Mouse (Mus musculus): ENCODE results near the gene Zfc3h1. TPM values are rescaled to one million over a fixed set of nuclear protein-coding genes. Genes with fewer than 3 reads are reported as not detected.

Zfc3h1 gene
- 5.1 and 7.9 TPM in 2 replicates for polyA plus RNA-seq (2012)

DNA sequence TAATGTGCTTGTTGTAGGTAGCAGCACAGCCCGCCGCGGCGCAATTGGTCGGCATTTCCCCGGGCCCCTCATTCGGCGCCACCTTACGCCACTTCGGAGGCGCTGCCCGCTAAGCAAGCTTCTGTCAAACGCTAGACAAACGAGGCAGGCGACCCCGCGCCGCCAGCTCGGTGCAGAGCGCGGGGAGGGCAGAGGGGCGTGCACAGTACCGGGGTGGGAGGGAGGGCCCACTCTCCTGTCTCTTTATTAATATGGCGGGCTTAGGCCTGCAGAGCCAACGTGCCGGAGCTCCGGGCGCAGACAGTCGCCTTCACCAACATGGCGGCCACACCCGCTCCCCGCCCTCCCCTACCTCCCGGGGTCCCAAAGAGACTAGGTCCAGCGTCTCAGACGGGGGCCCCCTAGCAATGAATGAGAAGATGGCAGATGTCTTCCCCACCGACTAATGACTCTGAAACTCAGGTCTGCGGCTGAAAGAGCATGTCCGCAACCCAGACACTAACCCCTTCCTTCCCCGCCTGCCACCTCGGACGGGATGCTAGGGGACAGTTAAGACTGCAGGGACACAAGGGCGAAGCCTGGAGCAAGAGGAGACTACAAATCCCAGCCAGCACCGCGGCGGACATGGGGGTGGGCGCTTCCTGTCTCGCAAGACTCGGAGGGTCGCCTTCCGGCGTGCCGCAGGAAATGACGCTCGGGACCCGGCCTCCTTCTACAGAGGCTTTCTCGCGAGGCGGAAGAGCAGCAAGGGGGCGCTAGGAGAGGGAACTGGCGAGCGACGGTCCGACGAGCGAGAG lies at the start of gene Zfc3h1, which contains the start of gene Thap2:
TSS of gene Zfc3h1 (plus strand) at position 739 of the 797 bp plus-strand sequence.
TSS of gene Thap2 (minus strand) at position 223 of the 797 bp plus-strand sequence.

DNA sequence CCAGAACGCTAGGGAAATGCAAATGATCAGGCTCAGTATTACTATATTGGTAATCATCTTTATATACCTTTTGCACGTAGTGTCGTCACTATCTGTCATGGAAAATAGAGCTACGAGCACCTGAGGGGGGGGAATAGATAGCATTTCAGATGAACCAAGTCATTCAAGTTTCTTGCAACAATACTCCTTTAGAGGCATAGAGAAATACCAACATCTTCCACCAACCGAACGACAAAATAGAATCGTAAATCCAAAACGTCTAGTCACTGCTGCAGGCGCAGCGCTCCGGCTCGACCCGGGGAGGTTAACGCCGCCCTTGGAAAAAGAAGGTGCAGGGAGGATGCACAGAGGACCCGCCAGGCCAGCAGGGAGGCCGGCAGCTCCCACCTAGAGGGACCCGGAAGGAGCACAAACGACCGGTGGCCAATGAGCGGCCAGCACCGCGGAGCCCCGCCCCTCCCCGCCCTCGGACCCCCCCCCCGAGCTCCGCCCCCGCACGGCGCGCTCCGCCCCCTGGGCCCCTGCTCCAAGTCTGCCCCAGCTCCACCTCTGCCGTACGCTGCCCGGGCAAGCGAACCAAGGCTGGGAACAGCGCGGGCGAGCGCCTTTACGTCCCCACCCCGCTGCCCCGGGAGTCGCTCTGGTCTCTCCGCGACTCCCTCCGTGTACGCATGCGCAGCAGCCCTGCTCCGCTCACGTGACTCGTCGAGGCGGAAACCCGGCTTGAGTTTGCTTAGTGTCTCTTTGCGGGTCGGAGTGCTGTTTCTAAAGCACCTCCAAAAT lies 22.7 kb upstream of the Zfc3h1 start, which contains the start of gene Tmem19:
TSS of gene Tmem19 (minus strand) at position 662 of the 783 bp plus-strand sequence.

Other genes with a start within 250 kb of the Zfc3h1 start
- gene Tph2, start 199.9 kb upstream of the Zfc3h1 start, polyA plus RNA-seq (2012): not detected in 2 replicates
- gene Tbc1d15, start 133.5 kb upstream of the Zfc3h1 start, polyA plus RNA-seq (2012): 3.9 and 4.2 TPM in 2 replicates
- 41.1 and 44.9 TPM in 2 replicates for gene Rab21, start 69.4 kb upstream of the Zfc3h1 start, polyA plus RNA-seq (2012)
- 3.6 and 4.0 TPM in 2 replicates for gene Tmem19, start 22.5 kb upstream of the Zfc3h1 start, polyA plus RNA-seq (2012)
- gene Thap2, start 516 bp upstream of the Zfc3h1 start, polyA plus RNA-seq (2012): 13.2 and 14.5 TPM in 2 replicates
- gene A930009A15Rik, start 185.0 kb downstream of the Zfc3h1 start, polyA plus RNA-seq (2012): not detected in 2 replicates
- 0.03 TPM in 1 of 2 replicates, not detected in the other for gene Lgr5, start 202.8 kb downstream of the Zfc3h1 start, polyA plus RNA-seq (2012)